16 mouse cellular contexts compared by ENCODE assay signal in the genomic region with DNA sequence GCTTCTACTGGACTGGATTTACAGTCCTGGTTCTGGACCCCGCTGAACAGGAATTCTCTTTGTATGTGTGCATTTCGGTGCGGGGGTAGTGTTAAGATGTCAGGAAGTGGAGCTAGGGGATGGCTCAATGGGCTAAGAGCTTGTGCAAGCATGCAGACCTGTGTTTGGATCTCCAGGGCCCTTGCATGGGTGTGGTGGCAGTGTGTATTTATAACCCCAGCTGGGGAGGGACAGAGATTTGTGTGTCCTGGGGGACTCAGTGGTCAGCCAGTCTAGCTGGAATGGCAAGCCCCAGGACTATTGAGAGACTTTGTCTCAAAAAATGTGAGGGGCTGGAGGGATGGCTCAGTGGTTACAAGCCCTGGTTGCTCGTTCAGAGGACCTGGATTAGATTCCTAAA.
"Had no signal": no experiment of that assay in that cellular context is flagged by ENCODE, and none has a peak within 500 bp of the region (broad histone marks: within the 10 kb centered on the region; RNA-seq: fewer than 3 reads in every experiment).

No protein-coding gene starts in this region.

- H3K9ac ChIP-seq: intestine, embryonic 15.5 days; kidney, embryonic 15.5 days; limb, embryonic 12.5 days; liver, embryonic 15.5 days; midbrain, embryonic 12.5 days; neural tube, embryonic 15.5 days had no signal

- H3K4me3 ChIP-seq: intestine, embryonic 15.5 days; kidney, embryonic 15.5 days; left cerebral cortex, adult 2 months; limb, embryonic 12.5 days; liver, embryonic 15.5 days; midbrain, embryonic 12.5 days; myocyte; neural tube, embryonic 15.5 days had no signal

- H3K27ac ChIP-seq: intestine, embryonic 15.5 days; kidney, embryonic 15.5 days; left cerebral cortex, adult 2 months; limb, embryonic 12.5 days; liver, embryonic 15.5 days; macrophage; midbrain, embryonic 12.5 days; neural tube, embryonic 15.5 days had no signal

- DNase-seq: kidney, adult 2 months; kidney, postnatal 14 days; lung, adult 2 months; lung, postnatal 10 days; thymus, adult 2 months; thymus, postnatal 25 days had no signal

- H3K9me3 ChIP-seq: intestine, embryonic 15.5 days; kidney, embryonic 15.5 days; limb, embryonic 12.5 days; liver, embryonic 15.5 days; midbrain, embryonic 12.5 days; neural tube, embryonic 15.5 days had no signal

- H3K36me3 ChIP-seq: intestine, embryonic 15.5 days; kidney, embryonic 15.5 days; limb, embryonic 12.5 days; liver, embryonic 15.5 days; midbrain, embryonic 12.5 days; neural tube, embryonic 15.5 days had no signal

- H3K4me2 ChIP-seq: intestine, embryonic 15.5 days; kidney, embryonic 15.5 days; limb, embryonic 12.5 days; liver, embryonic 11.5 days; liver, embryonic 15.5 days; midbrain, embryonic 12.5 days; neural tube, embryonic 15.5 days had no signal

- H3K27me3 ChIP-seq: intestine, embryonic 15.5 days; kidney, embryonic 15.5 days; limb, embryonic 12.5 days; liver, embryonic 15.5 days; neural tube, embryonic 15.5 days had no signal

- H3K4me1 ChIP-seq: liver, embryonic 15.5 days had no signal
